Mouse (Mus musculus) right cerebral cortex, postnatal 4 days (tissue): ENCODE data around the gene Gabpb2.

Experiments
- DNase-seq: peaks from one replicate; pipeline ENCODE4 v3.0.0-alpha.2; 2022

Gabpb2 gene

GRCm38 (mm10) chr3:95217255-95218134, at the start of gene Gabpb2:
TSS of gene Gabpb2 (minus strand) at chr3:95217916.
- peak; percentile 93 for DNase-seq

GRCm38 (mm10) chr3:95266052-95266451, 48.3 kb upstream of the Gabpb2 start:
- DNase-seq, result no peak

GRCm38 (mm10) chr3:95264724-95265123, 47.0 kb upstream of the Gabpb2 start:
- DNase-seq, result no peak

GRCm38 (mm10) chr3:95263089-95263739, 45.5 kb upstream of the Gabpb2 start:
- peak; percentile 69 for DNase-seq

GRCm38 (mm10) chr3:95261975-95262374, 44.3 kb upstream of the Gabpb2 start:
- no peak for DNase-seq

- DNase-seq, result no peak
Measured at GRCm38 (mm10) chr3:95256931-95257330, 39.2 kb upstream of the Gabpb2 start.

GRCm38 (mm10) chr3:95250783-95251424, 33.2 kb upstream of the Gabpb2 start, which contains the start of gene Bnipl:
TSS of gene Bnipl (minus strand) at chr3:95251193.
- DNase-seq, result no peak

GRCm38 (mm10) chr3:95250361-95250760, 32.6 kb upstream of the Gabpb2 start:
- no peak for DNase-seq

GRCm38 (mm10) chr3:95247660-95248336, 30.1 kb upstream of the Gabpb2 start:
- DNase-seq, result no peak

- peak; percentile 55 for DNase-seq
Measured at GRCm38 (mm10) chr3:95246465-95247231, 28.9 kb upstream of the Gabpb2 start.

- DNase-seq, result no peak
Measured at GRCm38 (mm10) chr3:95243086-95243485, 25.4 kb upstream of the Gabpb2 start.

- DNase-seq, result no peak
Measured at GRCm38 (mm10) chr3:95241498-95241897, 23.8 kb upstream of the Gabpb2 start, which contains the start of gene Gm128. TSS of gene Gm128 (minus strand) at chr3:95241598.

- no peak for DNase-seq
Measured at GRCm38 (mm10) chr3:95240900-95241299, 23.2 kb upstream of the Gabpb2 start.

- no peak for DNase-seq
Measured at GRCm38 (mm10) chr3:95239971-95240370, 22.3 kb upstream of the Gabpb2 start.

- no peak for DNase-seq
Measured at GRCm38 (mm10) chr3:95239022-95239421, 21.3 kb upstream of the Gabpb2 start.

GRCm38 (mm10) chr3:95237541-95238099, 19.9 kb upstream of the Gabpb2 start:
- DNase-seq, result no peak

GRCm38 (mm10) chr3:95235386-95236301, 17.9 kb upstream of the Gabpb2 start:
- no peak for DNase-seq

GRCm38 (mm10) chr3:95233303-95233980, 15.7 kb upstream of the Gabpb2 start:
- DNase-seq, result no peak

GRCm38 (mm10) chr3:95232771-95233170, 15.1 kb upstream of the Gabpb2 start:
- no peak for DNase-seq
